Comparison of ENCODE assay signal across 24 mouse cellular contexts in genomic region chr8:119568951-119569350, GRCm38 (mm10). TPM values are rescaled to one million over a fixed set of nuclear protein-coding genes. Genes with fewer than 3 reads are reported as not detected.
A peak's percentile ranks its signal among the peaks of the same experiment; 100 is the strongest.
DNase-seq lines count a peak whose midpoint lies in the region; ATAC-seq and TF ChIP-seq lines count a peak whose summit lies in the region.
"Had no signal": no experiment of that assay in that cellular context is flagged by ENCODE, and none has a peak within 500 bp of the region (broad histone marks: within the 10 kb centered on the region; RNA-seq: fewer than 3 reads in every experiment).

No protein-coding gene starts in this region.

- TF ChIP-seq EP300 in stomach, postnatal 0 days (optimal IDR thresholded peaks at IDR 0.05): no peak

- H3K4me2 ChIP-seq in heart, embryonic 16.5 days (ENCODE audit: low read depth, low read length): 0 out of 2 replicates have a peak overlapping the region, but pooled peaks have one; percentile 2
- no peak overlapping the region for H3K4me2 ChIP-seq in heart, embryonic 12.5 days
- no peak overlapping the region for H3K4me2 ChIP-seq in stomach, embryonic 14.5 days (replicated peaks; ENCODE audit: low read depth, low read length)
- no peak overlapping the region for H3K4me2 ChIP-seq in stomach, postnatal 0 days (replicated peaks; ENCODE audit: low read depth)
- H3K4me2 ChIP-seq: embryonic facial prominence, embryonic 15.5 days; hindbrain, embryonic 15.5 days had no signal

- no peak overlapping the region for H3K4me3 ChIP-seq in heart, embryonic 16.5 days (ENCODE audit: low read length)
- no peak overlapping the region for H3K4me3 ChIP-seq in heart, embryonic 12.5 days
- H3K4me3 ChIP-seq in stomach, embryonic 14.5 days (ENCODE audit: low read depth, low read length): no peak overlapping the region
- H3K4me3 ChIP-seq in stomach, postnatal 0 days (ENCODE audit: low read depth, low read length): no peak overlapping the region
- H3K4me3 ChIP-seq: embryonic facial prominence, embryonic 15.5 days; erythroblast, embryonic 14.5 days; forebrain, embryonic 10.5 days; hindbrain, embryonic 15.5 days had no signal

- H3K36me3 ChIP-seq in heart, embryonic 16.5 days (ENCODE audit: control insufficient read depth, insufficient read depth): peaks cover 19% of the 10 kb centered on the region
- H3K36me3 ChIP-seq in heart, embryonic 12.5 days: peaks cover 32% of the 10 kb centered on the region
- H3K36me3 ChIP-seq in stomach, embryonic 14.5 days (ENCODE audit: control insufficient read depth, insufficient read depth, low read length): peaks cover 11% of the 10 kb centered on the region; the same call in 1 of the 2 replicates
- H3K36me3 ChIP-seq in stomach, postnatal 0 days (ENCODE audit: control insufficient read depth, insufficient read depth, low read length): peaks cover 13% of the 10 kb centered on the region

- TF ChIP-seq CTCF in stomach, postnatal 0 days (IDR thresholded peaks at IDR 0.05; ENCODE audit: low read depth): no peak

- H3K27me3 ChIP-seq in heart, embryonic 16.5 days (ENCODE audit: control insufficient read depth, insufficient read depth, low read length): no peaks in the 10 kb centered on the region
- no peaks in the 10 kb centered on the region; the same call in 1 of the 2 replicates for H3K27me3 ChIP-seq in heart, embryonic 12.5 days (replicated peaks)
- no peaks in the 10 kb centered on the region for H3K27me3 ChIP-seq in stomach, embryonic 14.5 days (ENCODE audit: control insufficient read depth, insufficient read depth, low read length)
- no peaks in the 10 kb centered on the region for H3K27me3 ChIP-seq in stomach, postnatal 0 days (ENCODE audit: control insufficient read depth, insufficient read depth, low read length)
- H3K27me3 ChIP-seq: embryonic facial prominence, embryonic 15.5 days; hindbrain, embryonic 15.5 days had no signal

- peaks cover 5% of the 10 kb centered on the region for H3K4me1 ChIP-seq in heart, embryonic 16.5 days (ENCODE audit: control insufficient read depth, insufficient read depth, low read length)
- peaks cover 6% of the 10 kb centered on the region for H3K4me1 ChIP-seq in heart, embryonic 12.5 days (replicated peaks)
- no peaks in the 10 kb centered on the region; the same call in 1 of the 2 replicates for H3K4me1 ChIP-seq in stomach, embryonic 14.5 days (ENCODE audit: control insufficient read depth, insufficient read depth, low read length)
- no peaks in the 10 kb centered on the region; the same call in 1 of the 2 replicates for H3K4me1 ChIP-seq in stomach, postnatal 0 days (replicated peaks; ENCODE audit: control insufficient read depth, insufficient read depth)

- no peak for DNase-seq in stomach, postnatal 0 days (ENCODE audit: low spot score)
- peak; percentile 62 for DNase-seq in testis, postnatal 10 days (ENCODE audit: low spot score)
- DNase-seq in retina, embryonic 14.5 days (ENCODE audit: low spot score): no peak
- no peak for DNase-seq in cerebellum, postnatal 10 days
- DNase-seq: adrenal gland, postnatal 14 days; cerebellum, adult 18-20 months; cerebellum, adult 9-11 months; embryo, embryonic 11 days; gastrocnemius, postnatal 36 days; heart, adult 11 months; heart, postnatal 14 days had no signal

- no peak overlapping the region for H3K27ac ChIP-seq in heart, embryonic 16.5 days (ENCODE audit: low read length)
- no peak overlapping the region for H3K27ac ChIP-seq in heart, embryonic 12.5 days (ENCODE audit: poor library complexity, severe bottlenecking)
- no peak overlapping the region for H3K27ac ChIP-seq in stomach, embryonic 14.5 days (ENCODE audit: low read length)
- H3K27ac ChIP-seq in stomach, postnatal 0 days (replicated peaks): no peak overlapping the region
- H3K27ac ChIP-seq: embryonic facial prominence, embryonic 15.5 days; forebrain, embryonic 10.5 days; hindbrain, embryonic 15.5 days had no signal

- H3K9ac ChIP-seq in heart, embryonic 16.5 days (ENCODE audit: low read length): 0 out of 2 replicates have a peak overlapping the region, but pooled peaks have one; percentile 14
- no peak overlapping the region for H3K9ac ChIP-seq in heart, embryonic 12.5 days
- H3K9ac ChIP-seq in stomach, embryonic 14.5 days (replicated peaks; ENCODE audit: low read depth, low read length): 0 out of 2 replicates have a peak overlapping the region, but pooled peaks have one; percentile 18
- no peak overlapping the region for H3K9ac ChIP-seq in stomach, postnatal 0 days (ENCODE audit: low read length)
- H3K9ac ChIP-seq: embryonic facial prominence, embryonic 15.5 days; hindbrain, embryonic 15.5 days had no signal

- 55% methylated on average over 7 of the region's 7 CpGs for WGBS in heart, embryonic 16.5 days
- 64% methylated on average over 7 of the region's 7 CpGs for WGBS in heart, embryonic 12.5 days
- 57% methylated on average over 7 of the region's 7 CpGs for WGBS in stomach, embryonic 14.5 days
- WGBS in stomach, postnatal 0 days: 69% methylated on average over 7 of the region's 7 CpGs

- H3K9me3 ChIP-seq in heart, embryonic 16.5 days (replicated peaks; ENCODE audit: control insufficient read depth, low read length): no peaks in the 10 kb centered on the region
- no peaks in the 10 kb centered on the region for H3K9me3 ChIP-seq in heart, embryonic 12.5 days (replicated peaks)
- no peaks in the 10 kb centered on the region for H3K9me3 ChIP-seq in stomach, embryonic 14.5 days (ENCODE audit: control insufficient read depth, low read depth, low read length)
- no peaks in the 10 kb centered on the region for H3K9me3 ChIP-seq in stomach, postnatal 0 days (ENCODE audit: control insufficient read depth, low read length)
- H3K9me3 ChIP-seq: embryonic facial prominence, embryonic 15.5 days; forebrain, embryonic 10.5 days; G1E; hindbrain, embryonic 15.5 days had no signal

- no peak for ATAC-seq in heart, embryonic 16.5 days (replicated peaks; ENCODE audit: extremely low read depth, insufficient read depth, low FRiP score)
- no peak for ATAC-seq in heart, embryonic 12.5 days (ENCODE audit: insufficient number of reproducible peaks, low FRiP score)
- no peak for ATAC-seq in stomach, embryonic 14.5 days (ENCODE audit: insufficient number of reproducible peaks, insufficient read depth, low FRiP score, low read depth)
- ATAC-seq in stomach, postnatal 0 days (ENCODE audit: low FRiP score, low TSS enrichment): no peak
- ATAC-seq in CD4-positive, CD25-positive, alpha-beta regulatory T cell, adult 4 months: peak; percentile 38
- ATAC-seq: forebrain, embryonic 14.5 days had no signal

RNA-seq across cellular contexts. Expression of gene Hsdl1, which starts 6.0 kb away (rescaled TPM):
- 40.9 and 51.1 TPM in 2 replicates for polyA plus RNA-seq in heart, embryonic 16.5 days (2015; fragmentation: Nextera tagmentation; extraction: Ambion mirVana)
- polyA plus RNA-seq in heart, embryonic 12.5 days (2016; fragmentation: Nextera tagmentation; extraction: Ambion mirVana): 38.3 and 41.9 TPM in 2 replicates
- polyA plus RNA-seq in stomach, embryonic 14.5 days (2014; fragmentation: Nextera tagmentation; extraction: Ambion mirVana): 35.7 and 37.3 TPM in 2 replicates
- 21.3 and 21.4 TPM in 2 replicates for polyA plus RNA-seq in stomach, postnatal 0 days (2015; fragmentation: Nextera tagmentation; extraction: Ambion mirVana)
- 10 to 100 TPM; 68.3 to 83.5 TPM for polyA plus RNA-seq in CD4-positive, CD25-positive, alpha-beta regulatory T cell, adult 4 months (2017; shearing (Covaris generic))

RNA-seq across cellular contexts. Expression of gene Dnaaf1, which starts 6.1 kb away (rescaled TPM):
- 0.50 and 0.71 TPM in 2 replicates for polyA plus RNA-seq in heart, embryonic 16.5 days (2015; fragmentation: Nextera tagmentation; extraction: Ambion mirVana)
- polyA plus RNA-seq in heart, embryonic 12.5 days (2016; fragmentation: Nextera tagmentation; extraction: Ambion mirVana): 0.18 and 0.23 TPM in 2 replicates
- polyA plus RNA-seq in stomach, embryonic 14.5 days (2014; fragmentation: Nextera tagmentation; extraction: Ambion mirVana): 0.19 TPM in 1 of 2 replicates, not detected in the other
- polyA plus RNA-seq in stomach, postnatal 0 days (2015; fragmentation: Nextera tagmentation; extraction: Ambion mirVana): 0.24 and 0.30 TPM in 2 replicates
- not detected for polyA plus RNA-seq in CD4-positive, CD25-positive, alpha-beta regulatory T cell, adult 4 months (2017; shearing (Covaris generic))
- polyA plus RNA-seq: embryonic facial prominence, embryonic 11.5 days; erythroblast, embryonic 14.5 days had no signal

RNA-seq across cellular contexts. Expression of gene Mbtps1, which starts 10.4 kb away (rescaled TPM):
- 68.5 and 72.4 TPM in 2 replicates for polyA plus RNA-seq in heart, embryonic 16.5 days (2015; fragmentation: Nextera tagmentation; extraction: Ambion mirVana)
- polyA plus RNA-seq in heart, embryonic 12.5 days (2016; fragmentation: Nextera tagmentation; extraction: Ambion mirVana): 98.5 and 99.4 TPM in 2 replicates
- 115 and 126 TPM in 2 replicates for polyA plus RNA-seq in stomach, embryonic 14.5 days (2014; fragmentation: Nextera tagmentation; extraction: Ambion mirVana)
- polyA plus RNA-seq in stomach, postnatal 0 days (2015; fragmentation: Nextera tagmentation; extraction: Ambion mirVana): 37.1 and 38.4 TPM in 2 replicates
- polyA plus RNA-seq in CD4-positive, CD25-positive, alpha-beta regulatory T cell, adult 4 months (2017; shearing (Covaris generic)): 10 to 100 TPM; 45.9 to 90.2 TPM

RNA-seq across cellular contexts. Expression of gene Taf1c, which starts 36.1 kb away (rescaled TPM):
- polyA plus RNA-seq in heart, embryonic 16.5 days (2015; fragmentation: Nextera tagmentation; extraction: Ambion mirVana): 8.5 and 9.4 TPM in 2 replicates
- 8.1 and 8.6 TPM in 2 replicates for polyA plus RNA-seq in heart, embryonic 12.5 days (2016; fragmentation: Nextera tagmentation; extraction: Ambion mirVana)
- 10.5 and 11.4 TPM in 2 replicates for polyA plus RNA-seq in stomach, embryonic 14.5 days (2014; fragmentation: Nextera tagmentation; extraction: Ambion mirVana)
- 5.9 and 6.2 TPM in 2 replicates for polyA plus RNA-seq in stomach, postnatal 0 days (2015; fragmentation: Nextera tagmentation; extraction: Ambion mirVana)
- 10 to 100 TPM; 13.3 to 17.1 TPM for polyA plus RNA-seq in CD4-positive, CD25-positive, alpha-beta regulatory T cell, adult 4 months (2017; shearing (Covaris generic))

RNA-seq across cellular contexts. Expression of gene Adad2, which starts 43.6 kb away (rescaled TPM):
- polyA plus RNA-seq in heart, embryonic 16.5 days (2015; fragmentation: Nextera tagmentation; extraction: Ambion mirVana): 0.07 TPM in 1 of 2 replicates, not detected in the other
- polyA plus RNA-seq in heart, embryonic 12.5 days (2016; fragmentation: Nextera tagmentation; extraction: Ambion mirVana): 0.09 TPM in 1 of 2 replicates, not detected in the other
- not detected in 2 replicates for polyA plus RNA-seq in stomach, embryonic 14.5 days (2014; fragmentation: Nextera tagmentation; extraction: Ambion mirVana)
- polyA plus RNA-seq in stomach, postnatal 0 days (2015; fragmentation: Nextera tagmentation; extraction: Ambion mirVana): not detected in 2 replicates
- not detected for polyA plus RNA-seq in CD4-positive, CD25-positive, alpha-beta regulatory T cell, adult 4 months (2017; shearing (Covaris generic))
- polyA plus RNA-seq: C2C12; erythroblast, embryonic 14.5 days; G1E; heart, embryonic 14.5 days had no signal

Comparison
In these comparisons a context has a peak if more than half of its experiments do, and no peak if none do; other contexts are left out.
1. H3K9ac ChIP-seq: peak in heart, embryonic 16.5 days (single experiment) and stomach, embryonic 14.5 days (single experiment); none in heart, embryonic 12.5 days (single experiment) and stomach, postnatal 0 days (single experiment).